Mouse (Mus musculus): Measurements from ENCODE around the gene Casp9. TPM values are rescaled to one million over a fixed set of nuclear protein-coding genes. Genes with fewer than 3 reads are reported as not detected.

The Casp9 gene
- total RNA-seq, 2 experiments from 2014 or later, result 25.2 to 25.6 TPM

GRCm38 (mm10) chr4:141865006-141865405 lies 71.6 kb downstream of the Casp9 start:
- DNase-seq (ENCODE audit: low spot score in 2 of 2), result no peak
- TF ChIP-seq CTCF (conservative IDR thresholded peaks at IDR 0.05), result no peak
- no peak overlapping the region for H3K4me3 ChIP-seq
- no peak overlapping the region; the same call in 1 of the 2 replicates for H3K27ac ChIP-seq

Other genes with a start within 250 kb of the Casp9 start
- under 1 TPM; 0.47 to 0.90 TPM for gene Fblim1, start 187.5 kb upstream of the Casp9 start, total RNA-seq (2021)
- under 1 TPM; 0.37 to 0.56 TPM for gene Tmem82, start 175.0 kb upstream of the Casp9 start, total RNA-seq (2021)
- gene Slc25a34, start 169.8 kb upstream of the Casp9 start, total RNA-seq (2021), result 1 to 10 TPM; 1.6 to 3.6 TPM
- 10 to 100 TPM; 74.1 to 80.6 TPM for gene Plekhm2, start 128.7 kb upstream of the Casp9 start, total RNA-seq (2021)
- gene Rsc1a1, start 108.0 kb upstream of the Casp9 start, total RNA-seq (2021), result not detected
- 10 to 100 TPM; 42.8 to 50.1 TPM for gene Ddi2, start 70.2 kb upstream of the Casp9 start, total RNA-seq (2021)
- gene Agmat, start 46.9 kb upstream of the Casp9 start, total RNA-seq (2021), result not detected
- gene Dnajc16, start 2.7 kb upstream of the Casp9 start, total RNA-seq (2021), result 10 to 100 TPM; 45.3 to 45.4 TPM
- not detected for gene Cela2a, start 32.5 kb downstream of the Casp9 start, total RNA-seq (2021)
- not detected for gene Ctrc, start 52.7 kb downstream of the Casp9 start, total RNA-seq (2021)
- 100 to 1,000 TPM; 139 to 140 TPM for gene Efhd2, start 81.3 kb downstream of the Casp9 start, total RNA-seq (2021)
- gene Fhad1, start 221.5 kb downstream of the Casp9 start, total RNA-seq (2021), result 10 to 100 TPM in 1 of 2 experiments, 1 to 10 TPM in 1; 8.8 to 13.0 TPM